Mouse (Mus musculus) liver, embryonic 14.5 days (tissue): ENCODE results near the gene Vac14.

Source experiments
- CTCF ChIP-seq: IDR thresholded peaks from 2 replicates; pipeline ENCODE4 v1.5.1; 2016; ENCODE audit warnings: antibody characterized with exemption, low read depth, control low read depth
- EP300 ChIP-seq: IDR thresholded peaks from 2 replicates; pipeline ENCODE4 v1.6.1; 2016; ENCODE audit warnings: antibody characterized with exemption, low read depth

GRCm38 (mm10) chr8:110704103-110704502 is 85.7 kb downstream of the Vac14 start:
- TF ChIP-seq CTCF (no peak), EP300 (no peak)
